Mouse (Mus musculus) heart, embryonic 15.5 days (tissue): Measurements from ENCODE around the gene Hoxb9. TPM values are rescaled to one million over a fixed set of nuclear protein-coding genes. Genes with fewer than 3 reads are reported as not detected.

ENCODE experiments used
- ATAC-seq: fragments of 200-750 bp; cut with Nextera tagmentation; replicated peaks from 2 replicates; pipeline ENCODE4 v1.8.0; 2017; ENCODE audit warnings: low read depth, moderate TSS enrichment; ENCODE audit not compliant: insufficient number of reproducible peaks, insufficient read depth, low FRiP score
- H3K27ac ChIP-seq: fragments of 300-500 bp; sonication (generic); 2 replicates; pipeline ENCODE4 v1.5.1; 2015; ENCODE audit warnings: mild to moderate bottlenecking, inconsistent platforms
- H3K27me3 ChIP-seq: fragments of 300-500 bp; sonication (generic); 2 replicates; pipeline ENCODE4 v1.6.1; 2015; ENCODE audit warnings: inconsistent platforms
- H3K36me3 ChIP-seq: fragments of 300-500 bp; sonication (generic); 2 replicates; pipeline ENCODE4 v1.6.1; 2015; ENCODE audit warnings: mild to moderate bottlenecking, inconsistent platforms
- H3K4me1 ChIP-seq: fragments of 300-500 bp; sonication (generic); replicated peaks from 2 replicates; pipeline ENCODE4 v1.6.1; 2015; ENCODE audit warnings: inconsistent platforms
- H3K4me2 ChIP-seq: fragments of 300-500 bp; sonication (generic); 2 replicates; pipeline ENCODE4 v1.6.1; 2015; ENCODE audit warnings: inconsistent platforms, mild to moderate bottlenecking, moderate library complexity
- H3K4me3 ChIP-seq: fragments of 300-500 bp; sonication (generic); 2 replicates; pipeline ENCODE4 v1.5.1; 2015; ENCODE audit warnings: mild to moderate bottlenecking, inconsistent platforms
- H3K9ac ChIP-seq: fragments of 300-500 bp; sonication (generic); 2 replicates; pipeline ENCODE4 v1.6.1; 2015; ENCODE audit warnings: mild to moderate bottlenecking, inconsistent platforms
- H3K9me3 ChIP-seq: fragments of 300-500 bp; sonication (generic); replicated peaks from 2 replicates; pipeline ENCODE4 v1.6.1; 2016; ENCODE audit warnings: inconsistent platforms
- WGBS: fragments of 180-500 bp; shearing (Covaris S2); methylation state at CpG from one replicate; pipeline ENCODE4 v1.1.7; 2015; ENCODE audit warnings: mixed read lengths; 5-methylcytosine and 5-hydroxymethylcytosine counted together
- polyA plus RNA-seq: library from polyadenylated mRNA; unstranded; fragments of >200 nt; fragmentation: Nextera tagmentation; extraction: Ambion mirVana; gene quantifications from 2 replicates; pipeline ENCODE4 v1.2.1, GENCODE M21; 2015

The Hoxb9 gene
- polyA plus RNA-seq, 1 experiment from 2014 or later: 0.06 TPM

DNA sequence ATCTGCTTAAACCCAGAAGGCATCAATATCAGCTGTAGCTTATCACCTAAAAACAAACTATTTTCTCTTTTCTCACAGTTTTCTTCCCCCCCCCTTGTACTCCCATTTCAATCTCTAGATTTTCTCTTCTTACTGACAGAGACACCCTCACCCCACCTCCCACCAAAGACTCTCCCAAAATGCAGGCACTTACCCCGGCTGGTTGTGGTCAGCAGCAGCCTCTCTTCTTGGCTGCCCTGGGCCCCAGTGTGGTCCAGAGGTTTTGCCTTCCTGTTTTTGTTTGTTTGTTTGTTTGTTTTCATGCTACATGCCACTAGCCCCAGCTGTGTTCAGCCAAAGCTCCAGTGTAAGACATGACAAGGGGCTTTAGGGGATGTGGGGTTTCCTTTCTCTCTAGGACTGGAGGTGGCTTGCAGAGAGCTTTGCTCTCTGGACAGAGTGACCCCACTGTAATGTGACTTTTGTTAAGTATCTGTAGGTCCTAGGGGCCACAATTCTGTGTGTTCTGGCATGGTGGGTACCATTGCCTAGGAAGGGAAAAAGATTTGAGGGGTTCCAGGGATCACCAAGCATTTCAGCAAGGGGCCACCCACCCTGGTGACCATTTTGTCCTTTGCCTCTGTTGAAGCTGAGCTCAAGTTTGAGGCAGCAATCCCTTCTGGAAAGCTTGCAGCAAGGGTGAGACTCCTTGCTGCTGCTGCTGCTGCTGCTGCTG is 3.1 kb upstream of the Hoxb9 start:
- ATAC-seq: no peak
- Histone ChIP-seq H3K27me3 (peaks cover 99% of the 10 kb centered on the region), H3K4me1 (peaks cover 22% of the 10 kb centered on the region), H3K9ac (no peak overlapping the region), H3K4me3 (no peak overlapping the region), H3K27ac (no peak overlapping the region), H3K36me3 (no peaks in the 10 kb centered on the region), H3K4me2 (no peak overlapping the region), H3K9me3 (no peaks in the 10 kb centered on the region)
- 10% methylated on average over 1 of the region's 1 CpGs for WGBS

DNA sequence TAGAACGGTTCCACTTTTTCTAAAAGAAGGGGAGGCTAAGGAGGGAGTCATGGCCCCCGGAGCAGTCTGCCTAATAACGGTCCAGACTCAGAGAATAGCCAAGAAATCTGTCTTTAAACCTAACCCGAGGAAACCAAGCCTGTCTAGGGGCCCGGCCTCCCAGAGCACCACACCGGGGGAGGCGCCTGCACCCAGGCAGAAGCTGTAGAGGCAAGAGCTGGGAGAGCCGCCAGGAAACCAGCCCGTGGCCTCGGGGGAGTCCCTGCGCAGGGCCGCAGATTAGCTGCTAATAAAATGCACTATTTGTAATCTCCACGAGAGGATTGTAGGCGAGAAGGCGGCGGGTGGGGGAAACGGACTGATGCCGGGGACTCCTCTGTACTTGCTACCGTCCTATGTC is 1.4 kb upstream of the Hoxb9 start:
- no peak overlapping the region for H3K4me3 ChIP-seq
- no peak overlapping the region for H3K4me2 ChIP-seq
- H3K4me1 ChIP-seq: peaks cover 22% of the 10 kb centered on the region
- H3K36me3 ChIP-seq: no peaks in the 10 kb centered on the region
- WGBS: 2% methylated on average over 19 of the region's 19 CpGs
- H3K9me3 ChIP-seq: no peaks in the 10 kb centered on the region
- no peak overlapping the region for H3K9ac ChIP-seq
- H3K27me3 ChIP-seq: peaks cover 99% of the 10 kb centered on the region
- H3K27ac ChIP-seq: no peak overlapping the region
- no peak for ATAC-seq

DNA sequence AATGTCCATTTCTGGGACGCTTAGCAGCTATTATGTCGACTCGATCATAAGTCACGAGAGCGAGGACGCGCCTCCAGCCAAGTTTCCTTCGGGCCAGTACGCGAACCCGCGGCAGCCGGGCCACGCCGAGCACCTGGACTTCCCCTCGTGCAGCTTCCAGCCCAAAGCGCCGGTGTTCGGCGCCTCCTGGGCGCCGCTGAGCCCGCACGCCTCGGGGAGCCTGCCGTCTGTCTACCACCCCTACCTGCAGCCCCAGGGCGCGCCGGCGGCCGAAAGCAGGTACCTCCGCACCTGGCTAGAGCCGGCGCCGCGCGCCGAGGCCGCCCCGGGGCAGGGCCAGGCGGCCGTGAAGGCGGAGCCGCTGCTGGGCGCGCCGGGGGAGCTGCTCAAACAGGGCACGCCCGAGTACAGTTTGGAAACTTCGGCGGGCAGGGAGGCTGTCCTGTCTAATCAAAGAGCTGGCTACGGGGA is 319 bp downstream of the Hoxb9 start:
- Histone ChIP-seq H3K36me3 (no peaks in the 10 kb centered on the region), H3K4me1 (peaks cover 22% of the 10 kb centered on the region), H3K27ac (no peak overlapping the region), H3K4me2 (peak overlapping the region; percentile 49), H3K27me3 (peaks cover 99% of the 10 kb centered on the region), H3K9ac (no peak overlapping the region), H3K4me3 (peak overlapping the region; percentile 37), H3K9me3 (no peaks in the 10 kb centered on the region)
- under 1% methylated on average over 52 of the region's 52 CpGs for WGBS
- no peak for ATAC-seq

DNA sequence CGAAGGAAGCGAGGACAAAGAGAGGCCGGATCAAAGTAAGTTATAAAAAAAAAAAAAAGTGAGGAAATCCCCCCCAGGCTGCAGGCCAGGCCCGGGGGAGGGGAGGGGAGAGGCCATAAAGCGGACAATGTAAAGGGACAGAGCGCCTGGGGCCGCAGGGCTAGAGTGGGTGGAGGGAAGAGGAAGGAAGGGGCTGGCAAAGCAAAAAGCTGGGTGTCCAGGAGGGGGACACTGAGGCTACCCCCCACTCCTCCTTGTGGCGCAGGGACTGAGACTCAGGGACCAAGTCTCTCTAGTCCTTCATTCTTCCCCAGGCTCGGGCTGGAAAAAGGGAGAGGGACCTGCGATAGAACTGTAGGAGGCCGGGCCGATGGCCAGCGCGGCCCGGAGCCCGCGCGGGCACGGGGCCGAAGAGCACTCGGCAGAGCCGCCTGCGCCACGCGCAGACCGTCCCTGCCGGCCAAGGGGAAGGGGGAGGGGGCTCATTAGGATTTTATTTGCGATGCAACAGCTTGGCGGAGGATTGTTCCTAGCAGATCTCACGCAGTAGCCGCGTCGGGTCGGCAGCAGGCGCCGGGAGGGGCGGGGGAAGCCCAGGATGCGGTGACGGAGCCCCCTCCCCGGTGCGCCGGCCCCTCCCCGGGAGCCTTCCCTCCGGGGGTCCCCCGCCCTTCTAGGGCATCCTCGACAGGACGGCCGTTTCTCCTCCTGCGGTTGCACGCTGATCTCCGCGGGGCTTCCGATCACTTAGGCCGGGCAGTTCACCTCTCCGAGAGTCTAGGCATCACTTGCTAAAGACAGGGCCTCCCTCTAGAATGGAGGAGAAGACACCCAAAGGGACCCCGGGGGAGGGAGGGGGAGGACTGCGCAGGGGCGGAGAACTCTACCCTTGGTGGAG is 1.0 kb downstream of the Hoxb9 start:
- Histone ChIP-seq H3K4me1 (peaks cover 22% of the 10 kb centered on the region), H3K4me2 (peak overlapping the region; percentile 49), H3K4me3 (peak overlapping the region; percentile 37), H3K36me3 (no peaks in the 10 kb centered on the region), H3K27ac (no peak overlapping the region), H3K27me3 (peaks cover 99% of the 10 kb centered on the region), H3K9ac (no peak overlapping the region), H3K9me3 (no peaks in the 10 kb centered on the region)
- ATAC-seq: no peak; the same call in 1 of the 2 replicates
- WGBS: under 1% methylated on average over 53 of the region's 58 CpGs

DNA sequence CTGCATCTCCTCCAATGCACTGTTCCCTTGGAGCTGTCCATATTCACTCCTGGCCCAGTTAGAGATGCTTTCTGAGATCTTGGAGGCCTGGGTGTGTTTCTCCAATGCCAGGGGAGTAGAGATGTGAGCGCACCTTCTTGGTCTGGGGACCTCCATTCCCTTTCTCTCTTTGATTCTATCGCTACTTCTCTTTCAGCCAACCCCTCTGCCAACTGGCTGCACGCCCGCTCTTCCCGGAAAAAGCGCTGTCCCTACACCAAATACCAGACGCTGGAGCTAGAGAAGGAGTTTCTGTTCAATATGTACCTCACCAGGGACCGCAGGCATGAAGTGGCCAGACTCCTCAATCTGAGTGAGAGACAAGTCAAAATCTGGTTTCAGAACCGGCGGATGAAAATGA is 3.2 kb downstream of the Hoxb9 start:
- Histone ChIP-seq H3K27ac (no peak overlapping the region), H3K9me3 (no peaks in the 10 kb centered on the region), H3K4me2 (no peak overlapping the region), H3K4me1 (peaks cover 22% of the 10 kb centered on the region), H3K4me3 (no peak overlapping the region), H3K36me3 (no peaks in the 10 kb centered on the region), H3K27me3 (peaks cover 100% of the 10 kb centered on the region), H3K9ac (no peak overlapping the region)
- no peak for ATAC-seq
- 7% methylated on average over 10 of the region's 10 CpGs for WGBS

DNA sequence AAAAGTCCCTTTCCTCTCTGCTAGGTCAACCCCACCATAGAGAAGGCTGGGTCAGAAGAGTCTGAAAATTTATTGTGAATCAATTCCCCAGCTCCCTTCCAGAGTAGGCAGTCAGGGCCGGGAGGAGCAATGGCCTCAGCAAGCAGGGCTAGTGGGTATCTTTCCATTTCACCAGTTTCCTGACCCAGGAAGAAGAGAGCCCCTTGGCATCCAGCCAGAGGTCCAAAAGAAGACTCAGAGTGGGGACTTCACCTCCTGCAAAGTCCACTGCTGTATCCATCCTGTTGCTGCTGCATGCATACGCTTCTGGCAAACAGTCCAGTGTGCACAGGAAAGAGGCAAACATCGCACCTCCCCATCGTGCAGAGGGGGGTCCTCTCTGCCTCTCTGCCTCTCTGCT is 4.6 kb downstream of the Hoxb9 start:
- H3K4me1 ChIP-seq: peaks cover 17% of the 10 kb centered on the region
- no peak overlapping the region for H3K27ac ChIP-seq
- H3K9ac ChIP-seq: no peak overlapping the region
- no peaks in the 10 kb centered on the region for H3K9me3 ChIP-seq
- 14% methylated on average over 4 of the region's 4 CpGs for WGBS
- H3K36me3 ChIP-seq: no peaks in the 10 kb centered on the region
- no peak overlapping the region for H3K4me3 ChIP-seq
- no peak for ATAC-seq
- H3K27me3 ChIP-seq: peaks cover 99% of the 10 kb centered on the region
- H3K4me2 ChIP-seq: no peak overlapping the region

DNA sequence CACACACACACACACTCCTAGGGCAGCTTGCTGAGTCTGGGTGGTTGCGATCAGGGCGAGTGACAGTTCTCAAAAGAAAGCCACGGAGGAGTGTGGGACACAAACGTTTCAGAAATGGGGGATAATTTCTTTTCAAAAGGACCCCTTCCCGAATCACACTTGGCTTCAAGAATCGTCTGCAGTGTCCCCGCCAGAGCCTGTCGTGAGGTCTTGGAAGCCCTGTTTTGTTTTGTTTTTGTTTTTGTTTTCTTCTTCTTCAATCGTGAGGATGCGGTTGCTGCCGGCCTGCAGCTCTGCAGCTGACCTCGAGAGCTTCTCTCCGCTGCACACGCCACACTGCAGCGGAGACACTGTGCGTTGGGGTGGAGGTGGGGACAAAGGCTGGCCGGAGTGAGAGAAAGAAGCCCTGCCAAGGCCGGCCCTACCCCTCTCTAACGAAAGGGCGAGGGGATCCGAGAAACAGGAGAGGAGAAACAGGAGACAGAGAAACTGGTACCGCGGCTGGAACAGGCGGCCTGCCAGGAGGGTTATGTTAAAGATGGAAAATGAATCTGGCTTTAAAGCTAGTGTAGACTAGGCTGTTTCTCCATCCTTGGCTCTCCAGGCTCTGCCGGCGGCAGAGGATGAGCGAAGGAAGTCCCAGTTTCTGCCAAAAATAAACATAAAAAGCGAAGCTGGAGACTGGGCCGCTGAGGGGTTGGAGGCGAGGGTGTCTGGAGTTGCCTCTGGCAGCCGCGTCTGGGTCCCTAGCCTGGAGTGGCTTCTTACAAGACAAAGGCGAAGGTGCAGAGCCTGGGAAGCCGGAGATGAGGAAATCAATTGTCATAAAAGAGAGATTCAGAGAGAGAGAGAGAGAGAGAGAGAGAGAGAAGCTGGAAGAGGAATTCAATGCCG is 6.1 kb downstream of the Hoxb9 start:
- no peak overlapping the region for H3K27ac ChIP-seq
- WGBS: 2% methylated on average over 35 of the region's 35 CpGs
- H3K4me2 ChIP-seq: no peak overlapping the region
- H3K27me3 ChIP-seq: peaks cover 99% of the 10 kb centered on the region
- H3K4me3 ChIP-seq: no peak overlapping the region
- no peaks in the 10 kb centered on the region for H3K36me3 ChIP-seq
- no peaks in the 10 kb centered on the region for H3K9me3 ChIP-seq
- H3K9ac ChIP-seq: no peak overlapping the region
- H3K4me1 ChIP-seq: peaks cover 2% of the 10 kb centered on the region
- ATAC-seq: no peak

DNA sequence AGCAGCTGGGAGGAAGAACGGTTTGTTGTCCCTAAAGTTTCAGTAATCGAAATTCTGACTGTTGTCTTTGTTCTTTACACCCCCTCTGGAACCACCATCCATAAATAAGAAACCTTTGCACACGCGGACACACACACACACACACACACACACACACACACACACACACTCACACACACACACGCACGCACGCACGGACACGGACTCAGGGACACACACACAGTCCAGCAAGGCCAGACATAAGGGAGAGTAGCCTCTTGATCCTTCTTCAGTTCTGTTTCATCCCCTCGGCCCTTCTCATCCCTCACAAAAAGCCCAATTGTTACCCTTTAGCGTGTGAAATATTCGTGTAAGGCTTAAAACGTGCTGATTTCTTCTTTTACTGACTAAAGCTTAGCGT is 7.1 kb downstream of the Hoxb9 start:
- Histone ChIP-seq H3K36me3 (no peaks in the 10 kb centered on the region), H3K4me1 (peaks cover 6% of the 10 kb centered on the region), H3K9me3 (no peaks in the 10 kb centered on the region), H3K9ac (no peak overlapping the region), H3K4me2 (no peak overlapping the region), H3K4me3 (no peak overlapping the region), H3K27ac (no peak overlapping the region), H3K27me3 (peaks cover 99% of the 10 kb centered on the region)
- ATAC-seq: no peak
- 17% methylated on average over 14 of the region's 14 CpGs for WGBS

DNA sequence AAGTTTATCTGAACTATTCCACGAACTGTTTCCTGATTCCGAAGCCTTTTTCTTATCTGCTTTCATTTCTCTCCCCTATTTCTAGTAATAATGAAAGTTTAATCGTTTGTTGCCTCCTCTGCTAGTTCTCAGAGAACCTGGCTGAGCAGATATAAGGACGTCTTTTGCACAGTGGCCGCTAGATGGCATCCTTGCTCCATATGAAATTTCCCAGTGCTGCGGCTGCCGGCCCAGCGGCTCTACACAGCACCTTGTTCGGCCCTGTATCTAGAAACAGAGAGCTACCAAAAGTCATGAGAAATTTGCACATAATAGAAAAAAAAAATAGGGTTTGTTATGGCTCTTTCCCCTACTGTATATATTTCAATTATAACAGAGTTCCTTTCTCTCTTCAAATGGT is 7.5 kb downstream of the Hoxb9 start:
- no peak overlapping the region for H3K4me2 ChIP-seq
- WGBS: under 1% methylated on average over 9 of the region's 9 CpGs
- H3K27ac ChIP-seq: no peak overlapping the region
- no peak overlapping the region for H3K4me3 ChIP-seq
- H3K9ac ChIP-seq: no peak overlapping the region
- H3K36me3 ChIP-seq: no peaks in the 10 kb centered on the region
- no peaks in the 10 kb centered on the region for H3K9me3 ChIP-seq
- peak; percentile 62; the same call in 1 of the 2 replicates for ATAC-seq
- H3K27me3 ChIP-seq: peaks cover 99% of the 10 kb centered on the region
- H3K4me1 ChIP-seq: peaks cover 8% of the 10 kb centered on the region

DNA sequence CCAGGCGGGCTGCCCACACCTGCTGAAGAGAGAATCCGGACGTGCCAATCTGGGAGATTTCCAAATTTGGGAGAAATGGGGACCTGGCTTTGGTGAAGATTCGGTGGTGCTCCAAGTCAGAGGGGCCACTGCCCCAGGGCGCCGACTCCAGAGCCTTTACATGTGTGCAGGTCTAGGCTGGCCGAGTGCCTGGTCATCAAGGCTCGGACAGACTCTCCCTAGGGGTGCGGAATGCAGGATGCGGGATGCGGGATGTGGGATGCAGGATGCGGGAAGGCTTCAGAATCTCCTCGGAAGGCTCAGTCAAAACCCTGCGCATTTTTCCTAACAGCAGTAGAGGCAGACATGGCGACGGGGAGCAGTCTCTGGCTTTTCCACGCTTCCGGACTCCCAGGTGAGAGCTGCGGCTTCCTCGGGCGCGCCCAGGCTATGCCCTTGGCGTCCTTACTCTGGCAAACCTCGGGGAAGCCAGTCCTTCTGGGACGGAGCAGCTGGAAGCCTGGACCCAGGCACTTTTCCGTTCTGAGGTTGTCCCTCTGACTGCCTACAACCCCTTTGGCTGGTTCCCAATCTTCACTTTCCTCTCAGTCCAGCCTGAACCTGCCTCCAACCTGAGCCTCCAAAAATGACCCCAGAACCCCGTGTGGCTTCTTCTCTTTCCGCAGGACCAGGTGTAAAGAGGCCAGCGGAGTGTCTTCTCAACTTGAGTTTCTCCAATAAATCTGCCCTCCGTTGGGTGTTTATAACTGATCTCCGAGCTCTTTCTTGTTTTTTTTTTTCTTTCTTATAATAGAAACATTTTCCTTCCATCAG is 8.4 kb downstream of the Hoxb9 start:
- H3K27me3 ChIP-seq: peaks cover 99% of the 10 kb centered on the region
- H3K36me3 ChIP-seq: no peaks in the 10 kb centered on the region
- 3% methylated on average over 31 of the region's 31 CpGs for WGBS
- no peak overlapping the region for H3K9ac ChIP-seq
- no peak for ATAC-seq
- no peak overlapping the region for H3K4me3 ChIP-seq
- no peak overlapping the region for H3K27ac ChIP-seq
- no peaks in the 10 kb centered on the region for H3K9me3 ChIP-seq
- H3K4me1 ChIP-seq: peaks cover 17% of the 10 kb centered on the region
- H3K4me2 ChIP-seq: no peak overlapping the region
